Mouse (Mus musculus) spleen, postnatal 4 days (tissue): ENCODE results near the gene Wsb2.
A peak's percentile ranks its signal among the peaks of the same experiment; 100 is the strongest.
"Not testable (repeated sequence)": the region's sequence is repeated elsewhere in the genome, so short reads cannot be mapped to it uniquely, and the experiment has no call there.

Experiments used
- DNase-seq, 2 experiments: peaks; one replicate each; pipeline ENCODE4 v3.0.0; 2022; ENCODE audit warnings: low spot score in 2 of 2

The Wsb2 gene

DNA sequence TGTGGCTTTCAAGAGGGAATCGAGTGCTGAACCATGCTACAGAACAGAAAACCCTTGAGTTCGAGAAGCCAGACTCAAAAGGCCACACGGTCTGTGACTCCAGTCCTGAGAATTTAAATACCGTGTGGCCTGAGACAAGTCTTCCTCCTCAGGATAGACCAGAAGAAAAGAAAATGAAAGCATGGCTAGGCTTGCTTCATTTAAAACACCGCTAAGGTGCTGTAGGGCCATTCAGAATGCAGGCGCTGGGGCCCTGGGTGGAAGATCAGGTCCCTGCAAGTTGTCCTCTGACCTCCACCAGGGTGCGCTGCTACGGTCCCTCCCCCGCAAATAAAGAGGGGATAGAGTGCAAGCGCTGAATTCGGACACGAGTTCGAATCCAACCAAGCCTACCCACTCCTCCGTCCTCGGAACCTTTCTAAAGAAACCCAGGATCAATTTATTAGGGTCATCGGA, 31.2 kb downstream of the Wsb2 start:
- DNase-seq: peak; percentile 78 to 89

DNA sequence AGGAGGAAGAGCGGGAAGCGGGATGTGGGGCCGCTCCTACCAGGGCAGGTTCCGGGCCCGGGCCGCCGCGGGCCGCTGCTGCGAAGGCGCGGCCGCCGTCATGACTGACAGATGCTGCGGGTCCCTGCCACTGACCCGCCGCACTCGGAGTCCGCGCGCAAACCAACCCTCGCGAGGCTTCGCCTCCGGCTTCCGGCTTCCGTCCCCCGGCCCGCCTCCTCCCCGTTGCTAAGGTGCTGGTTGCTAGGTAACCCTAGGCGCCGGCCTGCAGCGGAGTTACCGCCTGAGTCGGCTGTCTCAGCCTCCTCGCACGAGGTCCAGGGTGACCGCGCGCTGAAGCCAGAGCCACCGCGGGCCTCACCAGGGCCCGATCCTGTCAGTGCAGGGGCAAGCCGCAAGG, 31.8 kb downstream of the Wsb2 start, which contains the start of gene Rfc5:
TSS of gene Rfc5 (minus strand) at position 171 of the 400 bp plus-strand sequence.
- DNase-seq: peak; percentile 94 to 97

DNA sequence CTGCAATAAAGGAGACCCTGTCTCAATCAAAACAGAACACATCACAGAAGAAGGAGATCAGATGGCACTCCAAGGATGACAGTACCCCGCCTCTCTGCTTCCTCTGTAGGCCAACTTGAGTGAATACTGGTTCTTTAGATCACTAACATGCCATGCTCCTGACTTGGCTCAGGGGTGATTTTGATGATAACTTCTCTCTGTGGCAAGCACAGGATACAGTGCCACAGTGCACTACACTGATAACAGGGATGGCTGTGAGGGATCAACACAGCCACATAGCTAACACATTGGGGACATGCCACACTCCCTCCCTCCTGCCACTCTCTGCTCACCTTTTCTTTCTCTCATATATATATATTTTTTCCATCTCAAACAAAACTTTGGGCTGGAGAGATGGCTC, 33.8 kb downstream of the Wsb2 start:
- no peak for DNase-seq

DNA sequence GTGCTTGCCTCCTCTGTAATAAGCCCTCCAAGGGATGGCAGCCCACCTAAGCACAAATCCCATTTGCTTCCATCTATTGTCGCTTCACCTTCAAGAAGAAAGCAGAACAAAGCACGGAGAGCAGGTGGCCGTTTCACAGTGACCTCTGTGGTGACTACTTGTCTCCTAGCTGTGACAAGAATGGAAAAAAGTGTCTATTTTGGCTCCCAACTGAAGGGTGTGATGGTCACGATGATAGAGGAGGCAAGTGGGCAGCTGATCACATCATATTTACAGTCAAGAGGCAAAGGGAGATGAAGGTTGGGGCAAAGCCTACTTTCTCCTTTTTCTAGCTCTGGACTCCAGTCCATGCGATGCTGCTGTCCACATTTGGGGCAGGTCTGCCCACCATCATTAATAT, 38.7 kb downstream of the Wsb2 start:
- DNase-seq: no peak

DNA sequence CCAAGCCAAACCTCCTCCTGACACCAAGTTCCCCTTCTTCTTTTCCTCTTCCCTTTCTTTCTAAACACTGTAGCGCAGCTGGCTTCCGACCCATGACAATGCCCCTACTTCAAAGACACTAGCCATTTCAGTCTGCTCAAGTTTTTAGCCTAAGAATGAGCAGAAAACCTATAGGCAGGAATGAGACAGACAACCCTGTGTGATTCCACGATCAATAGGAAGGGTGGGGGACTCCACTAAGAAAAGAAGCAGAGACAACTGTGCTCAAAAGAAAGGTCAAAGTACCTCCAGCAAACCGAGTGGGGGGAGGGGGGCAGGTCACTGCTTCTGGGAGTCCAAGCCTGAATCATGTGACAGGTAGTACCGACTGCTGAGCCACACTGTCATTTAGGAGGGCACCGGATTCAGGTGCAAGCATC, 39.5 kb downstream of the Wsb2 start:
- DNase-seq: no peak

DNA sequence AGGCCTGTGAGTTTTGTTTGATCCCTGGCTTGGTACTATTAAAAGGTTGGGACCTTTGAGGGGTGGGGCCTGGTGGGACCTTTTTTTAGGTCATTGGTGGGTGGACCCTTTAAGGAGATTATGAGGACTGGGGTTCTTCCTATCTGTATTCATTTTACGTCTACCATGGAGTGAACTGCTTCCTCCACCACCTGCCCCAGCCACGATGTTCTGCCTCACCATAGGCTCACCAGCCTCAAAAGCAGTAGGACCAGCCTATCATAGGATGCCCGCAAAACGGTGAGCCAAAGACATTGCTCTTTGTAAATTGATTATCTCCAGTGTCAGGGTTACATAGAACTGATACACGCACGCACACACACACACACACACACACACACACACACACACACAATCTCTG, 40.3 kb downstream of the Wsb2 start:
- no peak for DNase-seq

DNA sequence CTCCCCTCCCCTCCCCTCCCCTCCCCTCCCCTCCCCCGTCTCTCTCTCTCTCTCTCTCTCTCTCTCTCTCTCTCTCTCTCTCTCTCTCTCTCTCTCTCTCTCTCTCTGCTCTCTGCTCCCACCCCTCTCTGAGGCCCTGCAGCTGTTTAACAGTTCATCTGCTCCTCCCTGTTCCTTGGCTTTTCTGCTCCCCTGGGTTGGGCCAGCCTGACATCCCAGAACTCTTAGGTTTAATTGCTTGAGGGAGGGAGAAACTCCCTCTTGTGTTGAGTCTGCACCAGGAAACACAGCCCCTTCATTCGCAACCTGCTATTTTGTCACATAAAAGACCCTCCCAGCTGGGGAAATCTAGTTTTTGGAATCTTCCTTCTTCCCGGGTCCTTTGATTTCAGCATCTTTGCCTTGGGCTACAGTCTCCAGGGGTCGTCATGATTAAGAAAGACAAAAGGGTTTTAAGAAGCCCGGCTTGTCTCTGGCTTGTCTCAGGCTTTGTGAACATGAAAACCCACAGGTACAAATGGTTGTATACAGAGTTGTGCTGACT, 41.0 kb downstream of the Wsb2 start:
- no peak for DNase-seq

DNA sequence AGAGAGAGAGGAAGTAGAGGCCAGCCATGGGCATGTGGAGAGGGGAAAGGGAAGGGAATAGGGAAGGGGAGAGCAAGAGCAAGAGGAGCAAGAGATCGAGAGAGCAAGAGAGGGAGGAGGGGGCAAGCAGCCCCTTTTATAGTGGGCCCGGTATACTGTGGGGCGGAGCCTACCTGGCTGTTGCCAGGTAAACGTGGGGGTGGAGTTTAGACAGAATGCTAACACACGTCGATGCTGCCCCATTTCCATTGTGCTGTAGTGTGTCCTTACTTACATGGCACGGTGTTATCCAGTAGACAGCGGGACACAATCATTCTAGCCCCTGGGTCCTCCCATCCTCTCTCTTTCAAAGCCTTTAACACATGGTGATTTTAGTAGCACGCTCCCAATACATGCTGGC, 42.2 kb downstream of the Wsb2 start:
- no peak for DNase-seq

DNA sequence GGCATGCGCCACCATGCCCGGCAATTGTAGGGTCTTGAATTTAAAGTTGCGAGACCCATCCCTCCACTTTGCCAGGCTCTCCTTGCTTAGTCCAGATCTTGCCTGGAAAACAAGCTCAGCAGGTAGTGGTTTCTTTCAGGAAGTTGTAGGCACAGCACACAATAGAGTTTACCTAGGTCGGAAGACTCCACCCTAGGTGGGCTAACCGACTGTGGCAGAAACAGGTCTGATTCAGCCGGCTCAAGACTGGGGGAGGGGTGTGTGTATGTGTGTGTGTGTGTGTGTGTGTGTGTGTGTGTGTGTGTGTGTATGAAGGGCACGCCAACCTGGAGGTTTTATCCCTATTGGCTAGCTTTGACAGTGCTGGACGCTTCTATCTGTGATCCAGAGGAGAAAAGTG, 46.5 kb downstream of the Wsb2 start:
- no peak for DNase-seq

DNA sequence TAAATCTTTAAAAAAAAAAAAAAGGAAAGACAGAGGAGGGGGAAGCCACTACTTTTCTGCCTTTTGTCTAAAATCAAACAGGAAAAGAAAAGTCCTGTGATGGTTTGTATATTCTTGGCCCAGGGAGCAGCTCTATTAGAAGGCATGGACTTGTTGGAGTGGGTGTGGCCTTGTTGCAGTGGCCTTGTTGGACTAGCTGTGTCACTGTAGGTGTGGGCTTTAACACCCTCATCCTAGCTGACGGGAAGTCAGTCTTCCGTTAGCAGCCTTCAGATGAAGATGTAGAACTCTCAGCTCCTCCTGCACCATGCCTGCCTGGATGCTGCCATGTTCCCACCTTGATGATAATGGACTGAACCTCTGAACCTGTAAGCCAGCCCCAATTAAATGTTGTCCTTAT, 47.6 kb downstream of the Wsb2 start:
- not testable (repeated sequence) for DNase-seq

DNA sequence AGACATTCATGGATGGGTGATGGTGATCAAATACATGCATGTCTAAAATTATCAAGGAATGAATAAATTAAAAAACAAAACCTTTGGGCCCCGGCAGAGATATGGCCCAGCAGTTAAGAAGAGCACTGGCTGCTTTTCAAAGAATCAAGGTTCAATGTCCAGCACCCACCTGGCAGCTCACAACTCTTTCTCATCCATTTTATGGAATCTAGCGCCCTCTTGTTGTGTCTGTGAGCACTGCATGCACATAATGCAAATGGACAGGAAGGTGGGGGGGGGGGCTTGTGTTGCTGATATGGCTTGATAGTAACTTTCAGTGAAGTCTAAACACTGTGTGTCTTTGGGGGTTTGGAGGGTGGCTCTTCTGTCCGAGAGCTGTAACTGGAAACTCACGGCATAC, 51.1 kb downstream of the Wsb2 start:
- DNase-seq: no peak

DNA sequence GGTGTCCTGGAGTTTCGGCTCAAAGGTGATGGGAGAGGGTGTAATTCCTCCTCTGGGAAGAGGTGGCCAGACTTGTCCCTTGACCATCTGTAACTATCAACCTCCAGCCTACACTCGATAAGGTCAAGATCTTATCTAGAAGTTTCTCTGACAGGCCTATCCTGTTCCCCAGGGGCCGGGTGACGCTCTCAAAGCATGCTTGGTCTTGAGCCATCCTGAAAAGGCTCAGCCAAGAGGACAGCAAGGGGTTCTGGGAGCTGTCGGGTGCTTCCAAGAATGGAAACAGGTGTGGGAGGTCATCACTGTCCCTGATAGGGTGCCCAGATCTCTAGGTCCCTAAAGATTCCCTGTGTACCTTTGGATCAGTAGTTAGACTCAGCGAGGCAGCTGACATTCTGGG, 52.3 kb downstream of the Wsb2 start:
- no peak for DNase-seq

DNA sequence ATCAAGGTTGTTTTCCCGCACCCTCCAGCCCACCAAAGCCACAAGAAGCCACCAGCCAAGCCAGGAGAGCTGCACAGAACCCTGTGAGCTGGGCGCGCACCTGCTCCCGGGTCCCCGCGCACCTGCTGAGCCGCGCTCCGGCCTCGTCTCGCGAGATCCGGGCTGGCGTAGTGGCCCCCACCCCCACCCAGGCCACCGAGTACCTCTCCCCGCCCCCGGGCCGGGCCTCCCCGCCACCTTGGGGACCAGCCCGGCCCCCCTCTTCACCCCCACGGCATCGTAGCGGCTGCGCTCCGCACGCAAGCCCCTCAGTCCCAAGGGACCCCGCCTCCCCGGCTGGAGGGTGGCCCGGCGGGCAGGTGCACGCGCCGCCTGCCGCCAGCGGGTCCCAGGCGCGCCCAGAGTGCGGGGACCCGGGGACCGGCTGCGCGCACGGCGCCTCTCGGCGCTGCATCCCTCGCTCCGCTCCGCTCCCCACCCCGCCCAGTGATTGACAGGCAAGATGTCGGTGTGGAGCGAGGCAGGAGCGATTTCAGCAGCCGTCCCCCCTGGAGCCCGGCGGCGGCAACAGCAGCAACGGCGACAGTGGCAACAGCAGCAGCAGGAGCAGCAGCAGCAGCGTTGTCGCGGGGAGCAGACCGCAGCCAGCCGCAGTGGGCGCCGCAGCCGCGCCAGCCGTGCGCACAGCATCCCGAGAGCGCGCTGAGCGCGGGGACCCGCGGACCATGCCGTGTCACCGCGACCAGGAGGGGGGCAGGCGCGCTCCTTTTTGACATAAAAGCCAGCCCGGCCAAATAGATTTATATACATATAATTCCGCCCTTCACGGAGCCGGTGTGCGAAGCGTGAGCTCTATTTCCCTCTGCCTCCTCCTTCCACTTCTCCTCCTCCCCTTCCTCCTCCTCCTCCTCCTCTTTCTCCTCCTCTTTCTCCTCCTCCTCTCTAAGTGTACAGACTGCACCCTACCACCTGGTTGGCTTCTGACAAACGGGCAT, 56.7 kb downstream of the Wsb2 start, which contains the start of gene Ksr2:
TSS of gene Ksr2 (plus strand) at position 494 of the 995 bp plus-strand sequence.
- peak in 1 of 2 experiments; percentile 64 for DNase-seq

DNA sequence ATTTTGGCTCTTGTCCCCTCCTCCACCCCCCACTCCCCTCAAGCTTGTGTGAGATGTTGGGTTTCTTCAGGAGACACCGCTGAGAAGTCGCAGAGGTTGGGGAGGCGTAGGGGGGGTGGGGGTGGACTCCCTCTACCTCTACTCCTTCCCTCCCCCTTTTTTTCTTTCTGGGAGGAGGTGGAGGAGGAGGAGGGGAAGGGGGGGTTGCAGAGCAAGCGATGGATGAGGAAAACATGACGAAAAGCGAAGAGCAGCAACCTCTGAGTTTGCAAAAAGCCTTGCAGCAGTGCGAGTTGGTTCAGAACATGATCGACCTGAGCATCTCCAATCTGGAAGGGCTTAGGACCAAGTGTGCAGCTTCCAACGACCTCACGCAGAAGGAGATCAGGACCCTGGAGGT, 57.5 kb downstream of the Wsb2 start:
- DNase-seq: no peak

DNA sequence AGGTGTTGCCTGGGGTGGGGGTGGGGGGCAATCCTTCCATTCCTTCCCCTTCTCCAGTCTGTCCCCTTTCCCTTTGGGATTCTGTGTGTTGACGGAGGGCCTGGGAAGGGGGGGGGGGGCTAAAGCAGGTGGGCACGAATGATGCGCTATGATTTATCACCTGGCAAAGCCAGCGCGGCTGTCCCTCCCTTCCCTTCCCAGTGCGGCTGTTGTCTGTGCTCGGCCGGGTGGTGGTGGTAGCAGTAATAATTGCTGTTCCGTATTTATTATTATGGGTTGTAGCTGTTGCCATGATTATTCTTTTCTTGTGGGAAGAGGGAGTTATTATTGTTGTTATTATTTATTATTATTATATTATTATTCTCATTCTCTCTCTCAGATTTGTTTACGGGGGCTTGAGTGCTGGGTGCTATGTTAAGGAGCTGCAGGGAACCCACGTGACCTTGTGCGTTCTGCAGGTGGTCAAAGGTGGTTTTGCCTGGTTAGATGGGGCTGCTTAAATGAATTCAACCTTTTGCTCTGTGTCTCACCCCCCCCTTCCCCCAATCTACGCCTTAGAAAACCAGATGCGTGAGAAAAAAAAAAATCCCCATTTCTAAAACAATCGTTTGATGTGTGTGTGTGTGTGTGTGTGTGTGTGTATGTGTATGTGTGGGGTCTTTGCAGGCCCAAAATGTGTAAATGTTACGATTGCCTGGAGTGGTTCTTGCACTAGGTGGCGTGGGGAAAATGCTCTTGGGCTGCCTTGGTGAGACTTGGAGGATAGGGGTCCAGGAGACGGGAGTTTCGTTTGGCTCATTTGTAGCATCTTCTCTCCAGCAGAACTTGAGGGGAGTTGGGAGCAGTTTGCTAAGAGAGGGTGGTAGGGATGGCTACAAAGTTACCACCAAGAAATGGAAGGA, 58.2 kb downstream of the Wsb2 start:
- no peak for DNase-seq

DNA sequence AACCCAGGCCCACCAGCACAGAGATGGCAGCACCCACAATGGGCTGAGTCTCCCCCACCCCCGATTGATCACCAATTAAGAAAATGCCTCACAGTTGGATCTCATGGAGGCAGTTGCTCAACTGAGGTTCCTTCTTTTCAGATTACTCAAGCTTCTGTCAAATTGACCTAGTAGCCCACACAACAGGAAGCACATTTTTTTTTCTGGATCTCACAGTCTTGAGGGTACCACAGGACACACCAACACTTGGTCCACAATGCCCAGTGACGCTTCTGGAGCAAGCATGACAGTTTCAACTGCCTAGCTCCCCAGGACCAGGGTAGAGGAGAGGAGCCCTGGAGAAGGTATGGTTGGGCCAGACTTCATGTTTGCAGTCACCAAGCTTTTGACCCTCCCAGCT, 60.3 kb downstream of the Wsb2 start:
- DNase-seq: no peak
